7 mouse cellular contexts compared by ENCODE assay signal in genomic region chr7:6727351-6728121, GRCm38 (mm10). TPM values are rescaled to one million over a fixed set of nuclear protein-coding genes. Genes with fewer than 3 reads are reported as not detected.
DNase-seq lines count a peak whose midpoint lies in the region; ATAC-seq and TF ChIP-seq lines count a peak whose summit lies in the region.

No protein-coding gene starts in this region.

- peak; percentile 70 for ATAC-seq in hindbrain, postnatal 0 days

- no peaks in the 10 kb centered on the region for H3K27me3 ChIP-seq in hindbrain, postnatal 0 days (ENCODE audit: insufficient read depth, low read length)

- H3K4me2 ChIP-seq in hindbrain, postnatal 0 days (ENCODE audit: low read depth, low read length), result peak overlapping the region; percentile 49

- TF ChIP-seq CTCF in cortical plate, adult 2 months (IDR thresholded peaks at IDR 0.05; ENCODE audit: extremely low read depth, insufficient read depth, low read length), result peak; percentile 26
- peak; percentile 63 for TF ChIP-seq CTCF in hindbrain, postnatal 0 days (IDR thresholded peaks at IDR 0.05; ENCODE audit: low read depth)
- TF ChIP-seq CTCF in left cerebral cortex, adult 2 months (IDR thresholded peaks at IDR 0.05), result peak; percentile 60

- 0 out of 2 replicates have a peak, but pooled peaks cover 5% of the 10 kb centered on the region for H3K9me3 ChIP-seq in hindbrain, postnatal 0 days (ENCODE audit: low read length)

- intact Hi-C loops in left cerebral cortex, adult 2 months (cut with DNase I), result loop anchor here (2.0 to 10.0 kb wide), 2 partner anchors 293 to 363 kb away; partner anchors contain the start of gene Zfp78

- H3K27ac ChIP-seq in cortical plate, adult 2 months (ENCODE audit: insufficient read depth, low read length), result peak overlapping the region; percentile 97
- H3K27ac ChIP-seq in hindbrain, postnatal 0 days, result peak overlapping the region; percentile 94
- peak overlapping the region; percentile 83 for H3K27ac ChIP-seq in left cerebral cortex, adult 2 months

- DNase-seq in adrenal gland, postnatal 14 days, result peak; percentile 89
- peak; percentile 73 for DNase-seq in gastrocnemius, postnatal 10 days
- DNase-seq in hindbrain, postnatal 0 days (ENCODE audit: low spot score), result peak; percentile 95
- DNase-seq in left cerebral cortex, adult 2 months (ENCODE audit: extremely low spot score in 1 of 2, low spot score in 2 of 2), result peak; percentile 76 to 85
- peak; percentile 91 for DNase-seq in lung, postnatal 36 days
- peak; percentile 87 to 91 for DNase-seq in right cerebral cortex, postnatal 36 days (ENCODE audit: low spot score in 2 of 2)

- no peak for TF ChIP-seq POLR2A in cortical plate, adult 2 months (IDR thresholded peaks at IDR 0.05; ENCODE audit: extremely low read depth, insufficient read depth, low read length)

- peak overlapping the region; percentile 45; the same call in 1 of the 2 replicates for H3K9ac ChIP-seq in hindbrain, postnatal 0 days (replicated peaks; ENCODE audit: low read length)

- peaks cover 5% of the 10 kb centered on the region; the same call in 1 of the 2 replicates for H3K36me3 ChIP-seq in hindbrain, postnatal 0 days (ENCODE audit: insufficient read depth, low read length)

- peak overlapping the region; percentile 61 for H3K4me3 ChIP-seq in cortical plate, adult 2 months (ENCODE audit: insufficient read depth, low read length)
- H3K4me3 ChIP-seq in hindbrain, postnatal 0 days (ENCODE audit: low read length), result peak overlapping the region; percentile 60
- peak overlapping the region; percentile 48 for H3K4me3 ChIP-seq in left cerebral cortex, adult 2 months

- no peaks in the 10 kb centered on the region for H3K4me1 ChIP-seq in cortical plate, adult 2 months (ENCODE audit: control insufficient read depth, insufficient read depth, low read length)
- no peaks in the 10 kb centered on the region for H3K4me1 ChIP-seq in hindbrain, postnatal 0 days (ENCODE audit: insufficient read depth, low read length)

- 56% methylated on average over 19 of the region's 19 CpGs for WGBS in hindbrain, postnatal 0 days

RNA-seq across cellular contexts. Expression of gene Peg3, which starts 2.7 kb away (rescaled TPM):
- 62.7 and 74.1 TPM in 2 replicates for total RNA-seq in adrenal gland, postnatal 14 days (2021)
- 109 and 119 TPM in 2 replicates for polyA plus RNA-seq in cortical plate, adult 2 months (2012; rRNA removed)
- total RNA-seq in gastrocnemius, postnatal 10 days (2021), result 100 to 1,000 TPM; 160 to 196 TPM
- 122 and 132 TPM in 2 replicates for total RNA-seq in hindbrain, postnatal 0 days (2014; rRNA removed)
- polyA plus RNA-seq in hindbrain, postnatal 0 days (2015; fragmentation: Nextera tagmentation; extraction: Ambion mirVana), result 67.6 and 75.5 TPM in 2 replicates
- 100 to 1,000 TPM; 217 to 241 TPM for total RNA-seq in left cerebral cortex, adult 2 months (2021)

RNA-seq across cellular contexts. Expression of gene Usp29, which starts 2.8 kb away (rescaled TPM):
- 2.3 and 2.7 TPM in 2 replicates for total RNA-seq in adrenal gland, postnatal 14 days (2021)
- 10.5 and 10.7 TPM in 2 replicates for polyA plus RNA-seq in cortical plate, adult 2 months (2012; rRNA removed)
- 1 to 10 TPM; 5.9 to 6.5 TPM for total RNA-seq in gastrocnemius, postnatal 10 days (2021)
- total RNA-seq in hindbrain, postnatal 0 days (2014; rRNA removed), result 67.4 and 69.2 TPM in 2 replicates
- polyA plus RNA-seq in hindbrain, postnatal 0 days (2015; fragmentation: Nextera tagmentation; extraction: Ambion mirVana), result 30.4 and 32.1 TPM in 2 replicates
- 10 to 100 TPM; 38.7 to 47.2 TPM for total RNA-seq in left cerebral cortex, adult 2 months (2021)

RNA-seq across cellular contexts. Expression of gene Zim1, which starts 31.3 kb away (rescaled TPM):
- total RNA-seq in adrenal gland, postnatal 14 days (2021), result 14.4 and 19.7 TPM in 2 replicates
- 1.8 and 2.0 TPM in 2 replicates for polyA plus RNA-seq in cortical plate, adult 2 months (2012; rRNA removed)
- total RNA-seq in gastrocnemius, postnatal 10 days (2021), result 100 to 1,000 TPM; 112 to 137 TPM
- 26.2 and 30.8 TPM in 2 replicates for total RNA-seq in hindbrain, postnatal 0 days (2014; rRNA removed)
- polyA plus RNA-seq in hindbrain, postnatal 0 days (2015; fragmentation: Nextera tagmentation; extraction: Ambion mirVana), result 4.2 and 6.3 TPM in 2 replicates
- total RNA-seq in left cerebral cortex, adult 2 months (2021), result 1 to 10 TPM; 4.5 to 7.8 TPM

Comparison
In these comparisons a context has a peak if more than half of its experiments do, and no peak if none do; other contexts are left out.
1. Peak in every context shown above with its lines: DNase-seq, ATAC-seq, H3K4me3 ChIP-seq and H3K27ac ChIP-seq.